Mouse (Mus musculus) embryonic facial prominence, embryonic 10.5 days (tissue): ENCODE data around the gene Evx1. TPM values are rescaled to one million over a fixed set of nuclear protein-coding genes. Genes with fewer than 3 reads are reported as not detected.

Experiments used
- DNase-seq: peaks from one replicate; pipeline ENCODE4 v3.0.0-alpha.2; 2017; ENCODE audit warnings: low spot score
- H3K27ac ChIP-seq: fragments of 300-500 bp; sonication (generic); replicated peaks from 2 replicates; pipeline ENCODE4 v1.5.1; 2016; ENCODE audit warnings: mild to moderate bottlenecking
- H3K27me3 ChIP-seq: fragments of 300-500 bp; sonication (generic); replicated peaks from 2 replicates; pipeline ENCODE4 v1.6.1; 2016; ENCODE audit warnings: low read depth, mild to moderate bottlenecking; ENCODE audit not compliant: poor library complexity, severe bottlenecking
- H3K36me3 ChIP-seq: fragments of 300-500 bp; sonication (generic); replicated peaks from 2 replicates; pipeline ENCODE4 v1.6.1; 2016; ENCODE audit warnings: mild to moderate bottlenecking, moderate library complexity
- H3K4me1 ChIP-seq: fragments of 300-500 bp; sonication (generic); 2 replicates; pipeline ENCODE4 v1.6.1; 2016
- H3K4me3 ChIP-seq: fragments of 300-500 bp; sonication (generic); 2 replicates; pipeline ENCODE4 v1.5.1; 2016; ENCODE audit warnings: mild to moderate bottlenecking, moderate library complexity
- H3K9me3 ChIP-seq: fragments of 300-500 bp; sonication (generic); 2 replicates; pipeline ENCODE4 v1.6.1; 2016; ENCODE audit warnings: mild to moderate bottlenecking
- WGBS: fragments of 180-500 bp; shearing (Covaris S2); methylation state at CpG from one replicate; pipeline ENCODE4 v1.1.7; 2016; 5-methylcytosine and 5-hydroxymethylcytosine counted together
- polyA plus RNA-seq: library from polyadenylated mRNA; unstranded; fragments of >200 nt; fragmentation: Nextera tagmentation; extraction: Ambion mirVana; gene quantifications from 2 replicates; pipeline ENCODE4 v1.2.1, GENCODE M21; 2016

The Evx1 gene
- polyA plus RNA-seq = 0.19 and 0.80 TPM in 2 replicates

DNA sequence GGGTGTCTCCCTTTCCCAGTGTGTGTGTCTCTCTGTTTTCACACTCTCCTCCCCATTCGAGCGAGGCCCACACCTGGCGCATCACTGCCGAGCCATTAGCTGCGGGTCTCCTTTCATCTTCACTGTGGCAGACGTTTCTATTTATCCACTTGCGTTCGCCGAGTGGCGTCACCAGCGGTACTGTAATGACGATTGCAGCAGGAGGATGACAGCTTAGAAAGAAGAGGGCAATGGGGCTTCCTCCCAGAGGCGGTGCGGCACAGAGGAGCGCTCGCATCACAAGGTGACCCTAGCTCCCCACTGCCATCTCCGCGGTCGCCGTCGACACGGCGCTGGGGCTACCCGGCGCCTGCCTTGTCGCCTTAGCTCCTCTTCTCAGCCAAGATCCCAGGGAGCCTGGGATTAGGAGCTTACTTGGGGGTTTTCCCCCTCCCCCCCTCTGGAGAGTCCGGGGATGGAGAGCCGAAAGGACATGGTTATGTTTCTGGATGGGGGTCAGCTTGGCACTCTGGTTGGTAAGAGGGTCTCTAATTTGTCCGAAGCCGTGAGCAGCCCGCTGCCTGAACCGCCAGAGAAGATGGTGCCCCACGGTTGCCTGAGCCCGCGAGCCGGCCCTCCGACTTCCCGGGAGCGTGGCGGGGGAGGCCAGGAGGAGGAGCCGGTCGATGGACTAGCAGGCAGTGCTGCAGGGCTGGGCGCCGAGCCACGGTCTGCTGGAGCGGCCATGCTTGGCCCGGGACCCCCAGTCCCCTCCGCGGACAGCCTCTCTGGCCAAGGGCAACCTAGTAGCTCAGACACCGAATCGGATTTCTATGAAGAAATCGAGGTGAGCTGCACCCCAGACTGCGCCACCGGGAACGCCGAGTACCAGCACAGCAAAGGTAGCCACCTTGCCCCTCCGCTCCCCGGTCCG lies at the start of gene Evx1:
Gene Evx1, plus strand, starts transcription at position 108 of the 913 bp plus-strand sequence.
- peaks cover 100% of the 10 kb centered on the region for H3K27me3 ChIP-seq
- peak within 1 kb of the TSS; percentile 33 for H3K4me3 ChIP-seq
- no peaks in the 10 kb centered on the region for H3K9me3 ChIP-seq
- peaks cover 20% of the 10 kb centered on the region for H3K4me1 ChIP-seq
- under 1% methylated on average over 59 of the region's 59 CpGs for WGBS
- no peaks in the 10 kb centered on the region for H3K36me3 ChIP-seq
- peak; percentile 61 for DNase-seq
- H3K27ac ChIP-seq = no peak within 1 kb of the TSS

DNA sequence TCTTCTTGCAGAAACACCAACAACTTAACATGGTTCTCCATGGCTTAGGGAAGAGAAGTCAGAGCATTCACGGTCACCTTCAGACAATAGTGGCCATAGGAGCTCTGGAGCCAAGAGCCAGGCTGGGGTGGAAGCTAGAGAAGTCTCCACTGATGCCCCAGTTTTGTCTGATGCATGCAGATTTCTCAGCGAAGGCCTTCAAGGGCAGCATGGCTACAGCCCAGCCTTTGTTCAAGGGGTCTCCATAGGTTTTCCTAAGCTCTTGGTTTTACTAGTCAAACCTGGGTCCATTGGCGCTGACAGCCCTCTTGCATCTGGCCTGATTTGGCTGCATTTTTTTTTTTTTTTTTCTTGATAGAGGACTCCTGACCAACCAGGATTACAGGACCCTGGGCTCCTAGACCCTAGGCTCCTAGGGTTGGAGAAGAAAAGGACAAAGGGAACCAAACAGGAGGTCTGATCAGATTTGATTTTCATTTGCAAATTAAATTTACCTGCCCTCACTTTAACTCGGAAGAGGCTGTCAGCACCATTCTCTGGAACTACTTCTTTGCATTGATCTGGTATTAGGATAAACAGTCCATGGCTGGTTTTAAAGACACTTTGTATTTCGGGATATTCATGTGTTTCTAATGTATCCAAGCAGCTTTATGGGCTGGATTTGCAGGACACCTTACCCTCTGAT lies 49.0 kb upstream of the Evx1 start:
- Histone ChIP-seq H3K27ac (no peak overlapping the region), H3K4me1 (peaks cover 14% of the 10 kb centered on the region), H3K27me3 (peaks cover 99% of the 10 kb centered on the region), H3K4me3 (no peak overlapping the region), H3K9me3 (no peaks in the 10 kb centered on the region), H3K36me3 (no peaks in the 10 kb centered on the region)
- peak; percentile 42 for DNase-seq
- 1% methylated on average over 5 of the region's 5 CpGs for WGBS

GRCm38 (mm10) chr6:52265306-52265912 lies 47.9 kb upstream of the Evx1 start:
- H3K27ac ChIP-seq = no peak overlapping the region
- H3K36me3 ChIP-seq = no peaks in the 10 kb centered on the region
- 2% methylated on average over 18 of the region's 18 CpGs for WGBS
- no peak overlapping the region for H3K4me3 ChIP-seq
- no peaks in the 10 kb centered on the region for H3K9me3 ChIP-seq
- peaks cover 8% of the 10 kb centered on the region for H3K4me1 ChIP-seq
- H3K27me3 ChIP-seq = peaks cover 100% of the 10 kb centered on the region
- no peak for DNase-seq

DNA sequence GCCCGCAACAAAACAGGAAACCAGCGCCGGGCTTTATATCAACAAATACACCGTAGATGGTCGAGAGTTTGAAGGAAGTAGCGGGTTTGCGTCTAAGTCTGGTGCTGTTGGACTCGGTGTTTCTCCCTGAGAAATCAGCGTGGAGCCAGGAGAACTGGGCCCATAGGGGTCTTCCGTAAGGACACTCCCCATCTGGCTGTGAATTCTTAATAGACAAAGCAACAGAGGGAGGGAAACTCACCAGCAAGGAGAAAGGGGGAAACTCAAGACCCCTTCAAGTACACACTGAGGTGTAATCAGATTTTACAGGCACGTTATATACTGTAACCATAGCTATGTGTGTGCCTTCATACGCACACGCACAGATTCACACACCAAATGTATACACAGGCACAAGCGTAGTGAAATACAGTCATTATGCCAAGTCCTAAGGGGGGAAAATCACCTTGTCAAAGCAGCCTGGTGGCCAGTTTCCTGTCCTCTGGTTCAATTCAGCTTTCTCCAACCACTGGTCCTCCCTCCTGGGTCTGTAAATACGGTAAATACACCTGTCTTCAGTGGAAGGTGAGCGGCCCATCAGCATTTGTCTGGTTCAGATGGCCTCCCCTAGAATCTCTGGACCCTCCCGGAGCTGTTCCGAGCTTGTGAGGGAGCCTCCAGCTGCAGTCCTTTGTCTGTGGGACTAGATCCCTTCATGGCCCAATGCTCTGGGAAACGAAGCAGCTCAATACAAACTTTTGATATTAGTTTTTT lies 47.2 kb upstream of the Evx1 start:
- Histone ChIP-seq H3K4me1 (peaks cover 2% of the 10 kb centered on the region), H3K4me3 (no peak overlapping the region), H3K9me3 (no peaks in the 10 kb centered on the region), H3K27me3 (peaks cover 100% of the 10 kb centered on the region), H3K36me3 (no peaks in the 10 kb centered on the region), H3K27ac (no peak overlapping the region)
- peak; percentile 53 for DNase-seq
- 1% methylated on average over 19 of the region's 19 CpGs for WGBS

- Histone ChIP-seq H3K27me3 (peaks cover 100% of the 10 kb centered on the region), H3K9me3 (no peaks in the 10 kb centered on the region), H3K27ac (no peak overlapping the region), H3K36me3 (no peaks in the 10 kb centered on the region), H3K4me1 (no peaks in the 10 kb centered on the region), H3K4me3 (no peak overlapping the region)
- DNase-seq = no peak
- WGBS = 1% methylated on average over 9 of the region's 9 CpGs
These were observed 46.7 kb upstream of the Evx1 start for GRCm38 (mm10) chr6:52266666-52266985.

- Histone ChIP-seq H3K36me3 (no peaks in the 10 kb centered on the region), H3K9me3 (no peaks in the 10 kb centered on the region), H3K4me3 (no peak overlapping the region), H3K27ac (no peak overlapping the region), H3K4me1 (no peaks in the 10 kb centered on the region), H3K27me3 (peaks cover 100% of the 10 kb centered on the region)
- DNase-seq = peak; percentile 6
- 15% methylated on average over 5 of the region's 5 CpGs for WGBS
These were observed 46.1 kb upstream of the Evx1 start for GRCm38 (mm10) chr6:52267221-52267620.

DNA sequence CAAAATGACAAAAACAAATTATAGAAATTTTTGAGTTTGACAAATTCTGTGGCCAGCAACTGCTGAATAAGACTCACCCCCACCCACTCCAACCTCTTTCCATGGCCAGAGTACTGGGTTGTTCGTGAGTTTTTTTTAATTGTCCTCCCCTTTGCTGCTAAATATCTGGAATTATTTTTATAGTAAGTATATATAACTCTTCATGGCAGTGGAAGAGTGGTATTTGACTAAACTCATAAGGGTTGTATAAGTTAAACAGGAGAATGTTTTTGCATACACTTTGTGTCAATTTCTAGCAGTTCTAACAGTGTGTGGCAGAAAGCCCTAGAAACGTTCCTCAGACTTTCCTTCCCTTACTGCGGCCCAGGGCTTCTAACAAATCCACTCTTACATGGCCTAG lies 45.6 kb upstream of the Evx1 start:
- H3K9me3 ChIP-seq = no peaks in the 10 kb centered on the region
- H3K27ac ChIP-seq = no peak overlapping the region
- H3K27me3 ChIP-seq = peaks cover 100% of the 10 kb centered on the region
- no peaks in the 10 kb centered on the region for H3K36me3 ChIP-seq
- no peaks in the 10 kb centered on the region for H3K4me1 ChIP-seq
- peak; percentile 6 for DNase-seq
- 3% methylated on average over 3 of the region's 3 CpGs for WGBS
- H3K4me3 ChIP-seq = no peak overlapping the region

GRCm38 (mm10) chr6:52268341-52268740 lies 45.0 kb upstream of the Evx1 start:
- 2% methylated on average over 7 of the region's 7 CpGs for WGBS
- Histone ChIP-seq H3K9me3 (no peaks in the 10 kb centered on the region), H3K27me3 (peaks cover 100% of the 10 kb centered on the region), H3K4me3 (no peak overlapping the region), H3K27ac (no peak overlapping the region), H3K36me3 (no peaks in the 10 kb centered on the region), H3K4me1 (no peaks in the 10 kb centered on the region)
- peak; percentile 25 for DNase-seq

GRCm38 (mm10) chr6:52268756-52269155 lies 44.5 kb upstream of the Evx1 start:
- no peak for DNase-seq
- H3K4me1 ChIP-seq = no peaks in the 10 kb centered on the region
- WGBS = 4% methylated on average over 3 of the region's 3 CpGs

GRCm38 (mm10) chr6:52270494-52271480 lies 42.5 kb upstream of the Evx1 start:
- DNase-seq = peak; percentile 67
- 5% methylated on average over 23 of the region's 23 CpGs for WGBS
- H3K36me3 ChIP-seq = no peaks in the 10 kb centered on the region

More at GRCm38 (mm10) chr6:52268756-52269155, 44.5 kb upstream of the Evx1 start:
- Histone ChIP-seq H3K27me3 (peaks cover 100% of the 10 kb centered on the region), H3K27ac (no peak overlapping the region), H3K9me3 (no peaks in the 10 kb centered on the region), H3K4me3 (no peak overlapping the region), H3K36me3 (no peaks in the 10 kb centered on the region)

More at GRCm38 (mm10) chr6:52270494-52271480, 42.5 kb upstream of the Evx1 start:
- H3K9me3 ChIP-seq = no peaks in the 10 kb centered on the region
- no peaks in the 10 kb centered on the region for H3K4me1 ChIP-seq
- no peak overlapping the region for H3K27ac ChIP-seq
- peaks cover 100% of the 10 kb centered on the region for H3K27me3 ChIP-seq
- no peak overlapping the region for H3K4me3 ChIP-seq
